Mouse (Mus musculus): ENCODE data around the gene Gm3336.

GRCm38 (mm10) chr8:70755661-70756475 is 37.5 kb downstream of the Gm3336 start:
- TF ChIP-seq GATA1 (IDR thresholded peaks at IDR 0.05; ENCODE audit: low read length) (no peak), TAL1 (IDR thresholded peaks at IDR 0.05; ENCODE audit: low read length) (no peak)

Measured in erythroblast, embryonic 14.5 days (primary cell).